Mouse (Mus musculus) hindbrain, embryonic 12.5 days (tissue): ENCODE measurements around the gene Scamp1. TPM values are rescaled to one million over a fixed set of nuclear protein-coding genes. Genes with fewer than 3 reads are reported as not detected.

Experiments used
- ATAC-seq: fragments of 200-750 bp; cut with Nextera tagmentation; 2 replicates; pipeline ENCODE4 v1.8.0; 2017; ENCODE audit warnings: moderate TSS enrichment; ENCODE audit not compliant: low FRiP score
- H3K27ac ChIP-seq: fragments of 300-500 bp; sonication (generic); 2 replicates; pipeline ENCODE4 v1.5.1; 2016; ENCODE audit warnings: mild to moderate bottlenecking
- H3K27me3 ChIP-seq: fragments of 300-500 bp; sonication (generic); 2 replicates; pipeline ENCODE4 v1.6.1; 2016; ENCODE audit warnings: mild to moderate bottlenecking
- H3K36me3 ChIP-seq: fragments of 300-500 bp; sonication (generic); 2 replicates; pipeline ENCODE4 v1.6.1; 2016; ENCODE audit warnings: mild to moderate bottlenecking
- H3K4me1 ChIP-seq: fragments of 300-500 bp; sonication (generic); 2 replicates; pipeline ENCODE4 v1.6.1; 2016
- H3K4me2 ChIP-seq: fragments of 300-500 bp; sonication (generic); replicated peaks from 2 replicates; pipeline ENCODE4 v1.6.1; 2016; ENCODE audit warnings: mild to moderate bottlenecking
- H3K4me3 ChIP-seq: fragments of 300-500 bp; sonication (generic); 2 replicates; pipeline ENCODE4 v1.5.1; 2016; ENCODE audit warnings: mild to moderate bottlenecking
- H3K9ac ChIP-seq: fragments of 300-500 bp; sonication (generic); 2 replicates; pipeline ENCODE4 v1.6.1; 2016; ENCODE audit warnings: mild to moderate bottlenecking, moderate library complexity
- H3K9me3 ChIP-seq: fragments of 300-500 bp; sonication (generic); replicated peaks from 2 replicates; pipeline ENCODE4 v1.6.1; 2016; ENCODE audit warnings: mild to moderate bottlenecking
- WGBS: fragments of 180-500 bp; shearing (Covaris S2); methylation state at CpG from one replicate; pipeline ENCODE4 v1.1.7; 2016; 5-methylcytosine and 5-hydroxymethylcytosine counted together
- polyA plus RNA-seq: library from polyadenylated mRNA; unstranded; fragments of >200 nt; fragmentation: Nextera tagmentation; extraction: Ambion mirVana; gene quantifications from 2 replicates; pipeline ENCODE4 v1.2.1, GENCODE M21; 2016

Scamp1 gene
- polyA plus RNA-seq, 1 experiment from 2014 or later = 78.4 TPM

DNA sequence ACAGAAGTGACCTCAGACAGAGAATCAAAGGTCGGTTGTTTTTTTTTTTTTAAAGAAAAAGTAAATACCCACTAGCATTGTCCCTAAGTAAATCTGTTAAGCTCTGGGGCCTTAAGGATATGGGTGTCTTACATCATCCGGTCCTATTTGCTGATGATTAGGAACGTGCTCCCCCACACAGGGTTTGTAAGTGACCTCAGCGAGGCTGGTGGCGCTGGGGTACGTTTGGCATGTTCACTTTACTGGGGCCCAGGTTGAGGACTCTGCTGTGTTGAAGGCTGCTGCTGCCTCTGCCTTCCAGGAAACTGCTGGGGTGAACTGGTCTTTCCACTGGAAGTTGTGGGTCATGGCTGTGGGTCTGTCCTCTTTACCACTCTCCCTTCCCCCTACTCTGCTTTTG, 121.2 kb downstream of the Scamp1 start:
- Histone ChIP-seq H3K4me2 (no peak overlapping the region), H3K4me3 (no peak overlapping the region), H3K9me3 (no peaks in the 10 kb centered on the region), H3K36me3 (no peaks in the 10 kb centered on the region), H3K4me1 (peaks cover 4% of the 10 kb centered on the region; the same call in 1 of the 2 replicates), H3K27me3 (no peaks in the 10 kb centered on the region), H3K27ac (no peak overlapping the region), H3K9ac (no peak overlapping the region)
- no peak for ATAC-seq
- 82% methylated on average over 6 of the region's 6 CpGs for WGBS

DNA sequence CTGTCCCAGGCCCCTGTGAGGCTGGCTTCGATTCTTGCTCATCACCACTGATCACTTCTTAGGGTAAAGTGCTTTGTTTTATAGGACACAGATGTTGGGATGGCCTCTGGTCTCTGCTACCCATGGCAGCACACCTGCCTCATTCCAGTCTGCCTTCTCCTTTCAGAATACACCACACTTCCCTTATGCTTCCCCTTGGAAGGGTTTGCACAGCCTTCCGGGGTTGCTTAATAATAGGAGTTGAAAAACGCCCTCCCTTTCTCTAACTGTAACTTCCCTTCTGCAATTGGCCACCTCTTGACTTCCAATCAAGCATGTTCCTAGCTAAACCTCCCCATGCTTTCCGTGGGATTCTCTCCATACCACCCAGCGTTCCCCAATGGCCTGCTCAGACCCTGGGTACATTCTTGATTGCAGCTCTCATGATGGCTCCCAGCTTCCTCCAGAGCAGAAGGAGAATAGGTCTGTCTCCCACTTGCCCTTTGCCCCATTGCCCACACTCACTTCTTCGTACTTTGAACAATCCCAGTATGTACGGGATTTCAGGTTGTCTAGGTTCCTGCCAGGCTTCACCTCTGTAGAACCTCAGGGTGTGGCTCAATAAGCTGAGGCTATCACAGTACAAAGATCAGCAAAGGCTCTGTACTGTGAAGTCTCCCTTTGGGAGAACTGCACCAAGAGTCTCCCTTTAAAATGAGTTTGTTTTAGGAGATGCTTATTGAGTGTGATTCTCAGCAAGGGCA, 126.0 kb downstream of the Scamp1 start:
- Histone ChIP-seq H3K36me3 (no peaks in the 10 kb centered on the region), H3K4me3 (no peak overlapping the region), H3K27ac (no peak overlapping the region), H3K9me3 (no peaks in the 10 kb centered on the region), H3K4me1 (peaks cover 18% of the 10 kb centered on the region), H3K27me3 (no peaks in the 10 kb centered on the region), H3K9ac (no peak overlapping the region), H3K4me2 (no peak overlapping the region)
- 86% methylated on average over 7 of the region's 7 CpGs for WGBS
- ATAC-seq = no peak

- no peak overlapping the region for H3K9ac ChIP-seq
- H3K4me3 ChIP-seq = no peak overlapping the region
- H3K36me3 ChIP-seq = no peaks in the 10 kb centered on the region
- H3K9me3 ChIP-seq = no peaks in the 10 kb centered on the region
- no peak overlapping the region for H3K27ac ChIP-seq
- 53% methylated on average over 6 of the region's 6 CpGs for WGBS
- ATAC-seq = no peak
- H3K4me2 ChIP-seq = no peak overlapping the region
- peaks cover 18% of the 10 kb centered on the region for H3K4me1 ChIP-seq
- H3K27me3 ChIP-seq = no peaks in the 10 kb centered on the region
These were observed 126.7 kb downstream of the Scamp1 start for GRCm38 (mm10) chr13:94158864-94159477.

DNA sequence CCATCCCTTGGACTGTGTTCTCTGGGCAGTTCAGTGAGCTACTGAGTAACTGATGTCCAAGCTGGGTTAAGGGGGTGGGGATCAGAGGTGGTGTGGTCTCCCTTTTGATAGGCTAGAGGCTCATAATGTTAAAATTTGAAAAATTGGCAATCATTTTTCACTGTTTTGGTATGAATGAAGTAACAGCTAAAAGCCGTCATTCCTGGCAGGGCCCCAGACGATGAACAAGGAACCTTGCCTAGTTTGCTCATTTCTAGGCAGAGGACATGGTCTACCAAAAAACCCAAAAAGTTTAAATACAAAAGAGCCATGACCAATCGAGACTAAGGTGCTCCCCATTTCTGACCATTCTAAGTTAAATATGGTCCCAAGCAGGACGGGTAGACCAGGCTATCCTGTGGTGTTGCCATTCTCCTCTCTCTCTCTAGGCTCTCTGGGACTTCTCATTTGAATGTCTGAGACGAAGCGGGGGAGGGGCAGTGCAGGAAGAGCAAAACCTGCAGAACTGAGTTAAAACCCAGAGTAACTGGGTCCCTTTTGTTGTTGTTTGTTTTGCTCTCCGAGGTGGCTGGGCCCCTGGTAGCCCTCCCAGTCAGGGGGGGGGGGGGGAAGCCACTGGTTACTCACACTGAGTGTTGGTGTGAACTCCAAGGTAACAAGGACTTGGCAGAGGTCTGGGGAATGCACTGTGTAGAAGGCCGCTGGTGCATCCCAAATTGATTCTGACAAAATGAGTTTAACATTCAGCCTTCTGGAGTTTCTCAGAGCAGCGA, 129.8 kb downstream of the Scamp1 start:
- no peak overlapping the region for H3K9ac ChIP-seq
- H3K27ac ChIP-seq = no peak overlapping the region
- H3K9me3 ChIP-seq = no peaks in the 10 kb centered on the region
- H3K4me2 ChIP-seq = no peak overlapping the region
- ATAC-seq = no peak
- H3K27me3 ChIP-seq = no peaks in the 10 kb centered on the region
- WGBS = 44% methylated on average over 9 of the region's 9 CpGs
- H3K4me1 ChIP-seq = peaks cover 18% of the 10 kb centered on the region
- no peaks in the 10 kb centered on the region for H3K36me3 ChIP-seq
- H3K4me3 ChIP-seq = no peak overlapping the region

- Histone ChIP-seq H3K9ac (no peak overlapping the region), H3K27ac (no peak overlapping the region), H3K4me1 (peaks cover 19% of the 10 kb centered on the region), H3K9me3 (no peaks in the 10 kb centered on the region), H3K4me3 (no peak overlapping the region), H3K27me3 (no peaks in the 10 kb centered on the region), H3K4me2 (no peak overlapping the region), H3K36me3 (no peaks in the 10 kb centered on the region)
- WGBS = 89% methylated on average over 15 of the region's 15 CpGs
- ATAC-seq = no peak
These were observed 131.0 kb downstream of the Scamp1 start for GRCm38 (mm10) chr13:94154512-94155296.

DNA sequence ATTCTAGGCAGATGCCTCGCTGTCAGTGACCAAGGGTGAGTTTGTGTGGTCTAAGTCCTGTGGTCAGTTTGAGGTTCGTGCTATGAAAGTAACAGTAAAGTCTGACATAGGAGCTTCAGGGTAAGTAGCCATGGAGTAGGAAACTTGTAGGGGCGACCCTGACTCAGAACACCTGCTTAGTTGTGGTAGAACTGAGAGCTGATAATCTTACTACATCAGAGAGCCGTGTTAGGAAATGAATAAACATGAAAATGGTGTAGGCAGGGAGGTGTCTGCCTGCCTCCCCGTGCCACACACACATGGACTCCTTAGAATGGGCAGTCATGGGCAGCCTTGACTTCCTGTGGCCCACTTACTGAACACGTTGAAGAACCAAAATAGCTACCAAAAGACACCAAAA, 132.0 kb downstream of the Scamp1 start:
- 93% methylated on average over 6 of the region's 6 CpGs for WGBS
- peaks cover 8% of the 10 kb centered on the region for H3K4me1 ChIP-seq
- H3K9me3 ChIP-seq = no peaks in the 10 kb centered on the region
- no peak for ATAC-seq
- H3K9ac ChIP-seq = no peak overlapping the region
- no peaks in the 10 kb centered on the region for H3K36me3 ChIP-seq
- no peak overlapping the region for H3K27ac ChIP-seq
- no peaks in the 10 kb centered on the region for H3K27me3 ChIP-seq
- H3K4me3 ChIP-seq = no peak overlapping the region
- no peak overlapping the region for H3K4me2 ChIP-seq

GRCm38 (mm10) chr13:94152836-94153235, 132.8 kb downstream of the Scamp1 start:
- no peak overlapping the region for H3K27ac ChIP-seq
- H3K27me3 ChIP-seq = no peaks in the 10 kb centered on the region
- no peaks in the 10 kb centered on the region for H3K36me3 ChIP-seq
- WGBS = 93% methylated on average over 10 of the region's 10 CpGs
- H3K9ac ChIP-seq = no peak overlapping the region
- no peak overlapping the region for H3K4me2 ChIP-seq
- H3K4me3 ChIP-seq = no peak overlapping the region
- ATAC-seq = no peak
- no peaks in the 10 kb centered on the region for H3K9me3 ChIP-seq
- H3K4me1 ChIP-seq = peaks cover 7% of the 10 kb centered on the region

Other genes with a start within 250 kb of the Scamp1 start
- gene Lhfpl2, start 228.1 kb downstream of the Scamp1 start, polyA plus RNA-seq = 30.1 and 36.3 TPM in 2 replicates
- 40.5 and 43.9 TPM in 2 replicates for gene Ap3b1, start 73.1 kb upstream of the Scamp1 start, polyA plus RNA-seq